Mouse (Mus musculus) liver, embryonic 16.5 days (tissue): ENCODE measurements at regions not wholly inside any gene's neighbourhood (a gene's known extent, or its start where the extent isn't known, plus 50 kb on each side); places are given as distances from the start of the nearest gene placed in this dataset.

Source experiments
- ATAC-seq: fragments of 200-750 bp; cut with Nextera tagmentation; 2 replicates; pipeline ENCODE4 v1.8.0; 2017; ENCODE audit warnings: low read depth, mild to moderate bottlenecking, moderate number of reproducible peaks, moderate library complexity
- H3K27ac ChIP-seq: fragments of 300-500 bp; sonication (generic); 2 replicates; pipeline ENCODE4 v1.5.1; 2014; ENCODE audit warnings: mild to moderate bottlenecking, low read length
- H3K27me3 ChIP-seq: fragments of 300-500 bp; sonication (generic); 2 replicates; pipeline ENCODE4 v1.6.1; 2014; ENCODE audit warnings: low read depth, low read length, mixed read lengths; ENCODE audit not compliant: control insufficient read depth, insufficient read depth
- H3K36me3 ChIP-seq: fragments of 300-500 bp; sonication (generic); 2 replicates; pipeline ENCODE4 v1.6.1; 2014; ENCODE audit warnings: mild to moderate bottlenecking; ENCODE audit not compliant: control insufficient read depth, insufficient read depth
- H3K4me1 ChIP-seq: fragments of 300-500 bp; sonication (generic); 2 replicates; pipeline ENCODE4 v1.6.1; 2014; ENCODE audit warnings: low read depth, low read length, mixed read lengths; ENCODE audit not compliant: control insufficient read depth
- H3K4me2 ChIP-seq: fragments of 300-500 bp; sonication (generic); 2 replicates; pipeline ENCODE4 v1.6.1; 2014; ENCODE audit warnings: low read depth, low read length, mixed read lengths
- H3K4me3 ChIP-seq: fragments of 300-500 bp; sonication (generic); 2 replicates; pipeline ENCODE4 v1.5.1; 2014; ENCODE audit warnings: low read depth, mild to moderate bottlenecking, low read length
- H3K9ac ChIP-seq: fragments of 300-500 bp; sonication (generic); 2 replicates; pipeline ENCODE4 v1.6.1; 2014; ENCODE audit warnings: low read depth, low read length
- H3K9me3 ChIP-seq: fragments of 300-500 bp; sonication (generic); replicated peaks from 2 replicates; pipeline ENCODE4 v1.6.1; 2016; ENCODE audit warnings: low read length; ENCODE audit not compliant: control insufficient read depth
- WGBS: fragments of 180-500 bp; shearing (Covaris S2); extraction: QIAGEN DNeasy Blood & Tissue Kit; methylation state at CpG from one replicate; pipeline ENCODE4 v1.1.7; 2014; ENCODE audit not compliant: insufficient replicate concordance; 5-methylcytosine and 5-hydroxymethylcytosine counted together

- Histone ChIP-seq H3K27ac (peak overlapping the region; percentile 66; the same call in 1 of the 2 replicates), H3K27me3 (no peaks in the 10 kb centered on the region), H3K4me1 (peaks cover 49% of the 10 kb centered on the region), H3K4me2 (0 out of 2 replicates have a peak overlapping the region, but pooled peaks have one; percentile 10), H3K9ac (no peak overlapping the region), H3K4me3 (no peak overlapping the region), H3K36me3 (no peaks in the 10 kb centered on the region), H3K9me3 (no peaks in the 10 kb centered on the region)
- ATAC-seq, result no peak
- 48% methylated on average over 10 of the region's 10 CpGs for WGBS
Observed at GRCm38 (mm10) chr16:30791048-30791855, 191.7 kb downstream of the Fam43a start.

- WGBS, result 46% methylated on average over 11 of the region's 11 CpGs
- Histone ChIP-seq H3K27ac (no peak overlapping the region), H3K36me3 (no peaks in the 10 kb centered on the region), H3K9ac (no peak overlapping the region), H3K4me1 (peaks cover 43% of the 10 kb centered on the region), H3K4me2 (no peak overlapping the region), H3K9me3 (no peaks in the 10 kb centered on the region), H3K27me3 (no peaks in the 10 kb centered on the region), H3K4me3 (no peak overlapping the region)
- ATAC-seq, result no peak
Observed at GRCm38 (mm10) chr16:30792738-30793377, 193.3 kb downstream of the Fam43a start.

DNA sequence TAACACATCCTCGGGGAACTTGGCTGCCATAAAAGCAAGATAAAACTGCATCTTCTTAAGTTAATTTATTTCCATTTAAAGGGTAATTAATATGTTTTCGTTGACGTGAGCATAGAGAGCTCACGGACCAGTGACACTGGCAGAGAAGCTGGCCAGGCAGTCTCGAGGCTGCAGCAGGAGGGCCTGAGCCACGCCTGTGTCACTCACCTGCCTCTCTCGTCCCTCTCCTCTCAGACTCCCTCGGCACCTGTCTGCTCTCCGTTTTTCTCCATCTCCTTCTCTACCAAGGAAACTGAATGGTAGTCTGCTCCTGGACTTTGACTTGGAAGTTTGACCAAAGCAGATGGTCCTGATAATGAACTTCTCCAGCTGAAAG lies 193.8 kb downstream of the Fam43a start:
- 57% methylated on average over 9 of the region's 9 CpGs for WGBS
- Histone ChIP-seq H3K27ac (no peak overlapping the region), H3K4me2 (no peak overlapping the region), H3K4me1 (peaks cover 39% of the 10 kb centered on the region), H3K4me3 (no peak overlapping the region), H3K9ac (no peak overlapping the region), H3K9me3 (no peaks in the 10 kb centered on the region), H3K36me3 (no peaks in the 10 kb centered on the region), H3K27me3 (no peaks in the 10 kb centered on the region)
- no peak for ATAC-seq

- H3K36me3 ChIP-seq, result no peaks in the 10 kb centered on the region
- H3K9ac ChIP-seq, result no peak overlapping the region
- H3K4me3 ChIP-seq, result no peak overlapping the region
- H3K9me3 ChIP-seq, result no peaks in the 10 kb centered on the region
- WGBS, result 64% methylated on average over 3 of the region's 3 CpGs
- H3K4me2 ChIP-seq, result no peak overlapping the region
- H3K27me3 ChIP-seq, result no peaks in the 10 kb centered on the region
- no peak for ATAC-seq
- peaks cover 34% of the 10 kb centered on the region for H3K4me1 ChIP-seq
- H3K27ac ChIP-seq, result no peak overlapping the region
Observed at GRCm38 (mm10) chr16:30793856-30794255, 194.3 kb downstream of the Fam43a start.

DNA sequence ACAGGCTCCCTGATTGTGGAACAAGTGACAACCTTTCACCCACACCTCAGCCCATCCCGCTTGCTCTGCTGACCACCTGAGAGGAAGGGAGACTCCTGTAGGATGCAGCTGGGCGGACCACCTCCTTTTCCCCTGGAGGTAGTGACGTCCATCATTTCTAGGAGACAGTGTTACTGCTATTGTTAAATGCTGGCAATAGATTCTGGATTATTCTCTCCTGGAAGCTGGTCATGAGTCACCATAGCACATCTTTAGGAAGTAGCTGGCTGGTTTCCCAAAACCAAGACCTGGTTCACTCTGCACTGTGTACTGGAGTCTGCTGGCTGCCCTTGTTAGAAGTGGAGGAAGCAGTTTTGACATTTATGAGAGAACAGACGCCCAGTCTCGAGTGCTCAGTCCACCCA lies 196.0 kb downstream of the Fam43a start:
- Histone ChIP-seq H3K4me3 (no peak overlapping the region), H3K9ac (no peak overlapping the region), H3K4me1 (peaks cover 18% of the 10 kb centered on the region), H3K9me3 (no peaks in the 10 kb centered on the region), H3K27ac (peak overlapping the region; percentile 55; the same call in 1 of the 2 replicates), H3K4me2 (no peak overlapping the region), H3K36me3 (no peaks in the 10 kb centered on the region), H3K27me3 (no peaks in the 10 kb centered on the region)
- ATAC-seq, result peak; percentile 35; the same call in 1 of the 2 replicates
- WGBS, result 51% methylated on average over 5 of the region's 5 CpGs

DNA sequence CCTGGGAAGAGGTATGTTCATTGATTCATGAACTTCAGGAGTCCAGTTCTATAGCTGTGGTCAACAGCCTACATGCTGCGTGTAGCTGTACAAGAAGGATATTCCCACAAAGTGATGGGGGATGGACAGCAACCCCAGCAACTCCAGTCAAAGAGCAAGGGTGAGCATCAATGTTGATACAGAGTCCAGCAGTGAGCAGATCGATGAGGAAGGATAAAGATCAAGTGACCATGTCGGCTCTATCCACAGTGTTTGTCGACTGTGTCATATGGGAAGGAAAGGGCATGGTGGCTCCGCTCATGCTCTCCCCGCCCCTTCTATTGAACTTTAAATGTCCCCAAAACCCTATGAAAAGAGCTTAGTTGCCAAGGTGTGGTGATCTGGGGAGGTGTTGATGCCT lies 196.6 kb downstream of the Fam43a start:
- Histone ChIP-seq H3K36me3 (no peaks in the 10 kb centered on the region), H3K4me1 (peaks cover 12% of the 10 kb centered on the region), H3K9me3 (no peaks in the 10 kb centered on the region), H3K9ac (no peak overlapping the region), H3K4me3 (no peak overlapping the region), H3K4me2 (no peak overlapping the region), H3K27ac (peak overlapping the region; percentile 55), H3K27me3 (no peaks in the 10 kb centered on the region)
- 62% methylated on average over 6 of the region's 6 CpGs for WGBS
- ATAC-seq, result peak; percentile 88

- no peak overlapping the region for H3K4me3 ChIP-seq
- WGBS, result 70% methylated on average over 3 of the region's 3 CpGs
- ATAC-seq, result no peak
- no peaks in the 10 kb centered on the region for H3K9me3 ChIP-seq
- peaks cover 7% of the 10 kb centered on the region for H3K4me1 ChIP-seq
- no peaks in the 10 kb centered on the region for H3K27me3 ChIP-seq
- no peak overlapping the region for H3K4me2 ChIP-seq
- H3K9ac ChIP-seq, result no peak overlapping the region
- no peaks in the 10 kb centered on the region for H3K36me3 ChIP-seq
- no peak overlapping the region for H3K27ac ChIP-seq
Observed at GRCm38 (mm10) chr16:30797006-30797405, 197.5 kb downstream of the Fam43a start.

DNA sequence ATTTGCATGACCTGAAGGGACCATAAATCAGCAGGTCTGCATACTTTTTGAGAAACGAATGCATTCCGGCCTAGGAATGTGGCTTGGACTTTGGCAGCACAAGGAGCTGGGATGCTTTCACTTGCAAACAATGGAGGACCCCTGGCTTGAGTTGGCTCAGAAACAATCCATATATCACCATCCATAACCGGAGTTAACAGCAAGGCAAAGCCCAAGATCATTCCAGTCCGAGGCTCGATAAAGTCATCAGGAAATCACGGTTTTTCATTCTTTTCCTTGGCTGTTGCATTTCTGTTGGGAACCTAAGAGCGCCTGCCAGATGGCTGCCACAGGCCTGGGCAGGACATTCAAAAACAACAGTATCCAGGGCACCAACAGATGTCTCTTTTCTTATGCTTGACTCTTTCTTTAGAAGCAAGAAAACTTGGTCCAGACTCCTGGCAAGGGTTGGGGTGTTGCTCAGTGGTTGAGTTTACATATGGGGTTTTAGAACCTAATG lies 198.5 kb downstream of the Fam43a start:
- peaks cover 5% of the 10 kb centered on the region for H3K4me1 ChIP-seq
- 66% methylated on average over 7 of the region's 7 CpGs for WGBS
- H3K9ac ChIP-seq, result no peak overlapping the region
- no peak for ATAC-seq
- no peaks in the 10 kb centered on the region for H3K27me3 ChIP-seq
- no peak overlapping the region for H3K27ac ChIP-seq
- H3K4me2 ChIP-seq, result no peak overlapping the region
- no peak overlapping the region for H3K4me3 ChIP-seq
- H3K9me3 ChIP-seq, result no peaks in the 10 kb centered on the region
- H3K36me3 ChIP-seq, result no peaks in the 10 kb centered on the region

- H3K27me3 ChIP-seq, result no peaks in the 10 kb centered on the region
- H3K9ac ChIP-seq, result no peak overlapping the region
- H3K9me3 ChIP-seq, result no peaks in the 10 kb centered on the region
- no peak overlapping the region for H3K4me3 ChIP-seq
- no peak overlapping the region for H3K4me2 ChIP-seq
- WGBS, result 56% methylated on average over 1 of the region's 1 CpGs
- H3K36me3 ChIP-seq, result no peaks in the 10 kb centered on the region
- peaks cover 3% of the 10 kb centered on the region for H3K4me1 ChIP-seq
- no peak overlapping the region for H3K27ac ChIP-seq
- no peak for ATAC-seq
Observed at GRCm38 (mm10) chr16:30798536-30798935, 199.0 kb downstream of the Fam43a start.
